Mouse (Mus musculus) left cerebral cortex, postnatal 36 days (tissue): ENCODE data around the gene Slc12a8. TPM values are rescaled to one million over a fixed set of nuclear protein-coding genes. Genes with fewer than 3 reads are reported as not detected.

Experiments used
- DNase-seq, 2 experiments: peaks; one replicate each; pipeline ENCODE4 v3.0.0; 2021 to 2022; ENCODE audit warnings: low spot score in 2 of 2, mixed read lengths in 1 of 2
- intact Hi-C: fragments of 180-260 bp; cut with DNase I; formaldehyde crosslinking; loops from one replicate; pipeline ENCODE4 v1.15.1; 2025
- total RNA-seq, 2 experiments: library from RNA; stranded (reverse); gene quantifications; 2 replicates each; pipeline ENCODE4 v1.2.3; 2021

Gene Slc12a8
- total RNA-seq, 2 experiments from 2014 or later, result 0.69 to 0.91 TPM

DNA sequence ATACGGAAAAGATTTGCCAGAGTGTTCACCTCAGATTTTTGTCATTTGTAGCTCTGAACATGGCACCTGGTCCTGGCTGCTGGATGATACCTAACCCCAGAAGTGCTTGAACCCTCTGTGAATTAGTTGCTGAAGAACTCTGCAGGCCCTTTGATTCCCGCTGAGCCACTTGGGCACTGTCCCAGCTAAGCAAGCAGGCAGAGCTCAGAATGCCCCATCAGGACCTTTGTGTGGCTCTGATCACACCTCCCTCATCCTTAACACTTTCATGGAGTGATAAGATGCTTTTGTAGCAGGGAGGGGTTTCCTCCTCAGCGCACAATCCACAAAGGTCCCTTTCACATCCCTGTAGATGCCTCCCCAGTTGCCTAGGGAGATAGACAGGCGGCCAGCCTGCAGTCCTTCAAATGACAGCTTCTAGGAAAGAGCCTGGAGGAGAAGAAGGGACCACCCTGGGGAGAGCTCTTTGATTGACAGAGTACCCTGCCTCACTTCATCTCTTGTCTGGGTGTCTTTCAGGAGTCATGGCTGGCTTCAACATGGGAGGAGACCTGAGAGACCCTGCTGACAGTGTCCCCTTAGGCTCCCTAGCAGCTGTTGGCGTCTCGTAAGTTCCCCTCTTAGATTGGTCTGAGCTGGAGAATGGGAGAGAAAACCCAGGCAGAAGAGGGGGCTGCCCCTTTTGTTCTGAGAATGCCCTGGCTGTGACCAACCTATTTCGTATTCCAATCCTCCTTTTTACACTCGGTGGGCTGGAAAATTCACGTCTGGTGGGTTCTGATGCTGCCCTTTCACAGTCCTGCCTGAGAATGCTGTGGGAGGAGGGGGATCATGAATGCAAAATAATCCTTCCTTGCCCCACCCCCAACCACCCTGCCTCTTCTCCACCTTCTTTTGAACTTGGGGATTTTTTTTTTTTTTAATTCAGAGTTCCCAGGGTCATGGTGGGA, 88.8 kb downstream of the Slc12a8 start:
- DNase-seq, result no peak
- intact Hi-C loops, result no loop called here

GRCm38 (mm10) chr16:33606691-33607532, 89.8 kb downstream of the Slc12a8 start:
- intact Hi-C loops, result no loop called here
- no peak for DNase-seq

DNA sequence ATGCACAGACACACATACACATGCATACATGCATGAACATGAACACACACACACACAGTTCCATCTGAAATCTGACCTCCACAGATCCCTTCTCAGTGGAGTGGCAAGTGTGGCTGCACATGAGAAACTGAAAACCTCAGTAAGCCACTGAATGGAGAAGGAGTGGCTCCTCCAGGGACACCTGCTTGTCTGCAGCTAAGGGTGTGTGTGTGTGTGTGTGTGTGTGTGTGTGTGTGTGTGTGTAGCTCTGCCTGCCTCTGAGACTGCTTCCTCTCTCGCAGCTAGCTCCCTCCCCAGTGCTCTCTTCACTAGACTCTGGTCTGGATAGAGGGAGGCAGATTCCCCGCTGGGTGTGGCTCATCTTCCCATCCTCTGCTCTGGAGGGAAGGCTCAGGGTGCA, 92.4 kb downstream of the Slc12a8 start:
- no peak for DNase-seq
- intact Hi-C loops, result no loop called here

- intact Hi-C loops, result no loop called here
- DNase-seq, result no peak
These were observed 93.3 kb downstream of the Slc12a8 start for GRCm38 (mm10) chr16:33610466-33610865.

GRCm38 (mm10) chr16:33611291-33611690, 94.2 kb downstream of the Slc12a8 start:
- intact Hi-C loops, result no loop called here

DNA sequence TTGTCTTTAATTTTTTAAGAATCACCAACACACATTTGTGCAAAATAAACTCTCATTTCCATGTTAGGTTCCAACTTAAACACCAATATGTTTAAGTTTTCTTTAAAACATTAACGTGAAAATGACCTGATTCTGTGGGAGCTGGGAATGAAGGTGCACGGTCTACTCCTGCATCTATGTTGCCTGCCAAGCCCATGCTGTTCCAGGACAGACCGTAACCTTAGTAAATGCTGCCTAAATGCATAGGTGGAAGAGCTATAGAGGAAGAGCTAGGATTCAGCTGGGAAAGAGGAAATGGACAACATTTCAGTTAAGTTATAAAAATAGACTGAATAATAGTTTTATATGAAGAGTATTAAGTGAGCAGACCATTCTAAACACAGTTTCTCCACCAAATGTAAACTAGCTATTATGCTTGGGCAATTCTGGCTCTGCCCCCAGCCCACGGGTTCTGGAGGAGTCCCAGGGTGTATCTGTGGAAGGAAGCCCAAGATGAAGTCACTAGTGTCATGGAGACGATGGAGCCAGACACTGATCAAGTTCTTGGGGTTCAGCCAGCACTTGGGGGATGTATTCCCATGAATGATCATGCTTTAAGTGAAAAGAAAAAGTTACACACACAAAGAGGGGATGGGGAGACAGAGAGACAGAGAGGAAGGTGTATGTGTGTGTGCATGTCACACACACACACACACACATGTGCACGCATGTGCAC, 95.1 kb downstream of the Slc12a8 start:
- intact Hi-C loops, result no loop called here
- no peak for DNase-seq

More at GRCm38 (mm10) chr16:33611291-33611690, 94.2 kb downstream of the Slc12a8 start:
- DNase-seq, result no peak

- intact Hi-C loops, result no loop called here
- DNase-seq, result no peak
These were observed 98.9 kb downstream of the Slc12a8 start for GRCm38 (mm10) chr16:33615986-33616385.

DNA sequence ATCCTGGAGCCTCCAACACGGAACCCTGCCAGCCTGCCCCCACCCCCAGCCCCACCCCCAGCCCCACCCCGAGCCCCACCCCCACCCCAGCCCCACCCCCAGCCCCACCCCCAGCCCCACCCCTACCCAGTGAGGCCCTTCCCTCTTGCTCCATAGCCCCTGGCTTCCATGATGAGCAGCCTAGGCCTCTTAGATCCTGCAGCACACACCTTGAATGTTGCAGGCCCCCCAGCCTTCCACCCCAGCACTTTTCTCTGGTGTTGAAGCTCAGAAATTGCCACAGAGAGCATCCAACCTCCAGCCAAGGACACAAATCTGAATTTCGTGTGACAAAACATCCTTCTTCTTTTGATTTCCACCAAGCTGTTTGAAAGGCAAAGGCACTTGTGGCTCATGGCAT, 104.7 kb downstream of the Slc12a8 start:
- intact Hi-C loops, result no loop called here
- no peak for DNase-seq

GRCm38 (mm10) chr16:33624586-33624985, 107.5 kb downstream of the Slc12a8 start:
- intact Hi-C loops, result no loop called here
- DNase-seq, result no peak

DNA sequence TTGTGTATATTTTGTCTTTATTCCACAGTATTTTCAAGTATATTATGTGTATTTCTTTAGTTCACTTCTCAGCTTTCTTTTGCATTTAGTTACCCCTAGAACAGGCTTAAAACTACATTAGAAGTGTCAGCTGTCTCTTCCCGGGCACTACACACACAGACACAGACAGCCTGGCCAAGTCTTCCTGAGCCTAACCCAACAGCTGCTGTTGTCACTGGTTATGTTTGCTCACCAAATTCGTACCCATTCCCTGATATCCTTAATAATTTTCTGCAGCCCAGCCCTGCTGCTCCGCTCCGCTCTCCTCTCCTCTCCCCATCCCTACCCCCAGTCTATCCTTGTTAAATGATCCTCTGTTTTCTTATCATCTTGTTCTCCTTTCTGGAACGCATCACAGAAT, 112.4 kb downstream of the Slc12a8 start:
- no peak for DNase-seq
- intact Hi-C loops, result no loop called here

DNA sequence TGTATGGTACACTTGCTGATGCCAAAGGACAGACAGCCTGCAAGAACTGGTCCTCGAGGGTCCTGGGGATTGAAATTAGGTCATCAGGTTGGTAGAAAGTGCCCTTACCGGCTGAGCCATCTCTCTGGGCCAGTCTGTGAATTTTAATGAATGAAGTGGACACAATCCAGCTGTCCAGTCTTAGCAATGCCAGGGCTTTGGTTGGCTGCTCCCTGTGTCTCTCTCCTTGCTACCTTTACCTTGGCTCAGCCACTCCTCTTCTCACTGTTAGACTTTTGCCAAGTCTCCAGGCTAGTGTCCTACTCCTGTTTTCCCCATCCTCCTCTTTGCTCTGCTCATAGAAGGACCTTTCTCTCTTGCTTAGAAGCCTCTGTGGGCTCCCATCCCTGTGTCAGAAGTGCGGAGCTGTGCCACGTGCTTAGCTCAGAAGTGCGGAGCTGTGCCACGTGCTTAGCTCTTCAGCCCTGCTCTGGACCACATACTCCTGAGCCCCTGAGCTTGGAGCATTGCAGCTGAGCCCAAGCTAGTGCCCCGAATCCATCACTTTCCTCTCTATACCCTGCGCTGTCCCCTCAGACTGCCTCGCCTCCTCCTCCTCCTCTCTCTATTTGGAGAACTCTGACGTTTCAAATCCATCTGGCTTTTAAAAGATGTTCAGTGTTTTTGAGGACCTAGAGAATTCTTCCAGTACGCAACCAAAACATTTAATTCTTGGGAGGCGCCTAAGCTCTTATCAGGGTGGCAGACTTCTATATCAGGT, 118.9 kb downstream of the Slc12a8 start:
- intact Hi-C loops, result no loop called here
- peak; percentile 22 to 30 for DNase-seq

- intact Hi-C loops, result no loop called here
- no peak for DNase-seq
These were observed 124.7 kb downstream of the Slc12a8 start for GRCm38 (mm10) chr16:33641779-33642178.

DNA sequence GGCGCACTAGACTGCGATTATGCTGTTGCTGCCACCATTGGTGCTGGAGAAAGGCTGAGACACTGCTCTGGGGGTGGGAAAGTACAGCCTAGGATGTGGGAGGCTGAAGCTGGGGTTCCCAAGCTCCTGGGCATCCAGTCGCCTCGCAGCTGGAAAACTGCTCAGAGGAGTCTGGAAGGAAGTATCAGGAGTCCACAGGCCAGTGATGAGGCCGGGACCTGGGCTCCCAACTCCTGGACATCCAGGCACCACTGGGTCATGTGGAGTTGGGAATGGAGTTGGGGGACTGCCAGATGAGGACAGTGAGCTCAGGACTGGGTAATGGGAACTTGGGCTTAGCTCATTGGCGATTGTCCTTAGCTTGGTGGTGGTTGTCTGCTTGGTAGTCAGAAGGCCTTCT, 136.0 kb downstream of the Slc12a8 start:
- intact Hi-C loops, result no loop called here
- no peak for DNase-seq

DNA sequence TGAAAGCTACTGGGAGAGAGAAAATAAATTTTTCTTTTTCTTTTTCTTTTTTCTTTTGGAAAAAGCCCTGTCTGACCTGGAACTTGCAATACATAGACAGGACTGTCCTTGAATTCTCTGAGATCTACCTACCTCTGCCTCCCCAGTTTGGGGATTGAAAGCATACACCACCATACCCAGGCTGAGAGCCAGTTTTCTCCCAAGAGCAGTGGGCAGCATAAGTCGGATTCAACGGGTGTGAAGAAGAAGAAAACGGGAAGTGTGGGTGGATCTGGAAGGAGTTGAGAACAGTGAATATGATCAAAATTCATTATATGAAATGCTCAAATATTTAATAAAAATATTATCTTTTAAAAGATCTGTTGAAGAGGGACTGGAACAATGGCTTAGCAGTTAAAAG, 138.3 kb downstream of the Slc12a8 start:
- intact Hi-C loops, result no loop called here
- DNase-seq, result peak; percentile 21 to 26

GRCm38 (mm10) chr16:33657191-33657590, 140.1 kb downstream of the Slc12a8 start:
- DNase-seq, result no peak
- intact Hi-C loops, result no loop called here

- intact Hi-C loops, result no loop called here
- DNase-seq, result no peak
These were observed 141.0 kb downstream of the Slc12a8 start for GRCm38 (mm10) chr16:33658121-33658520.

DNA sequence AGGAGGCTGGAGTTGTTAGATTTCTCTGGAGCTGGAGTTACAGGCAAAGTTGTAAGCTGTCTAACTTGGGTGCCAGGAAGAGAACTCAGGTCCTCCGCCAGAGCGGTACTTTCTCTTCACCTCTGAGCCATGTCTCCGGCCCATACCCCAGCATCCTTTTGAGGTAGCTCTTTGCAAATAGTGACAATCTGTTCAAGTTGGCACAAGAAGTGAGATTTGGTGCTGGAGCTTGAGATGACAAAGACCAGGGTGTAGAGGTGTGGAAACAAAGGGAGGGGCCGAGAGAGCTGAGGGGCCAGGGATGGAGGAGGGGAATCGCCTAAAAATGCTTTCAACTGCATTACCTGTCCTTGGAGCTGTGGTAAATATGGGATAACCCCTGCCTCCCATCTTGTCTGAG, 142.4 kb downstream of the Slc12a8 start:
- no peak for DNase-seq
- intact Hi-C loops, result no loop called here

DNA sequence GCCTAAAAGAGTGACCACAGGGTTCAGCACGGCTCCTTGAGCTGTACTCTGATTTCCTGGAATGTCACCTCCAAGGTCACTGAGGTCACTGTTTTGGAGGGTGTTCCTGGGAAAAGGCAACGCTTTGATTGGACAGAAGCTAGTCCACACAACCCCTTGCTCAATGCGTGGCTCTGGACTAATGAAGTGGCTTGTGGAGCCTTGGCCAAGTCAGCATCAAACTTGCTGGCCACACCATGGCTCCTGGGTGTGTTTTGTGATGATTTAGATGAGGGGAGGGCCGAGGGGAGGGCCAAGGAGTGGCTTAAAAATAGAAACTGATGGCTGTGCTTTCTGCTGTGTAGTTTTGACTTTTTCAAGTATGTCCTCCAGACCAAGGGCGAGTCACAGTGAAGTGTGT, 143.0 kb downstream of the Slc12a8 start:
- intact Hi-C loops, result no loop called here
- no peak for DNase-seq

GRCm38 (mm10) chr16:33662841-33663240, 145.7 kb downstream of the Slc12a8 start:
- intact Hi-C loops, result no loop called here
- no peak for DNase-seq
